Mouse (Mus musculus) bone marrow macrophage, adult 2 months (primary cell): Measurements from ENCODE around the gene Tstd3. TPM values are rescaled to one million over a fixed set of nuclear protein-coding genes. Genes with fewer than 3 reads are reported as not detected.

Experiments
- H3K27ac ChIP-seq: 2 replicates; pipeline ENCODE4 v1.5.1; 2012; ENCODE audit warnings: low read depth, low read length; ENCODE audit not compliant: insufficient read depth
- H3K4me1 ChIP-seq: 2 replicates; pipeline ENCODE4 v1.6.1; 2012; ENCODE audit warnings: low read length; ENCODE audit not compliant: control insufficient read depth, insufficient read depth
- H3K4me3 ChIP-seq: 2 replicates; pipeline ENCODE4 v1.5.1; 2012; ENCODE audit warnings: mild to moderate bottlenecking, low read length, moderate library complexity; ENCODE audit not compliant: insufficient read depth
- CTCF ChIP-seq: IDR thresholded peaks from 2 replicates; pipeline ENCODE4 v1.5.1; 2012; ENCODE audit warnings: low read depth, mild to moderate bottlenecking, low read length, moderate library complexity
- POLR2A ChIP-seq: IDR thresholded peaks from 2 replicates; pipeline ENCODE4 v1.6.1; 2012; ENCODE audit warnings: mild to moderate bottlenecking, low read depth, low read length, borderline replicate concordance
- polyA plus RNA-seq: library from polyadenylated mRNA; stranded (reverse); fragments of >200 nt; gene quantifications from 2 replicates; pipeline ENCODE4 v1.2.4, GENCODE M21; 2012; ENCODE audit not compliant: missing spikeins, insufficient read depth, insufficient read length

The Tstd3 gene
- polyA plus RNA-seq, 1 experiment = 22.4 TPM

- Histone ChIP-seq H3K4me3 (no peak overlapping the region), H3K4me1 (no peaks in the 10 kb centered on the region), H3K27ac (no peak overlapping the region)
- TF ChIP-seq POLR2A = no peak
- no peak for TF ChIP-seq CTCF
Observed at GRCm38 (mm10) chr4:21786268-21786667, 19.3 kb upstream of the Tstd3 start.

GRCm38 (mm10) chr4:21780816-21781726 is 14.1 kb upstream of the Tstd3 start:
- H3K4me1 ChIP-seq = peaks cover 11% of the 10 kb centered on the region
- H3K27ac ChIP-seq = no peak overlapping the region
- no peak overlapping the region for H3K4me3 ChIP-seq
- TF ChIP-seq CTCF (no peak), POLR2A (no peak)

DNA sequence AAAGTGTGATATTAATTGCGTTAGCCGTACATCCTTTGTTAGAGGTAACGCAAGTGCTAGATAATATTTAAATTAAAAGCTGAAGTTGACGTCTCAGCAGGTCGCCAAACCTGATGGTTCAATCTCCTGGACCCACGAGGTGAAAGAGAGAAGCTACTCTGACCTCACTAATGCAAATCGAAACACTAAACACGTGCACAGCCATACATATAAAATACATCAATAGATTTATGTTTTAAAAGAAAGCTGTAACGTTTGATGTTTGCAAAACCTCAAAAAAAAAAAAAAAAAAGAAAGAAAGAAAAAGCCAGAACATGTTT is 9.9 kb upstream of the Tstd3 start:
- H3K4me1 ChIP-seq = peaks cover 19% of the 10 kb centered on the region
- TF ChIP-seq POLR2A (no peak), CTCF (no peak)
- H3K4me3 ChIP-seq = peak overlapping the region; percentile 82
- no peak overlapping the region for H3K27ac ChIP-seq

DNA sequence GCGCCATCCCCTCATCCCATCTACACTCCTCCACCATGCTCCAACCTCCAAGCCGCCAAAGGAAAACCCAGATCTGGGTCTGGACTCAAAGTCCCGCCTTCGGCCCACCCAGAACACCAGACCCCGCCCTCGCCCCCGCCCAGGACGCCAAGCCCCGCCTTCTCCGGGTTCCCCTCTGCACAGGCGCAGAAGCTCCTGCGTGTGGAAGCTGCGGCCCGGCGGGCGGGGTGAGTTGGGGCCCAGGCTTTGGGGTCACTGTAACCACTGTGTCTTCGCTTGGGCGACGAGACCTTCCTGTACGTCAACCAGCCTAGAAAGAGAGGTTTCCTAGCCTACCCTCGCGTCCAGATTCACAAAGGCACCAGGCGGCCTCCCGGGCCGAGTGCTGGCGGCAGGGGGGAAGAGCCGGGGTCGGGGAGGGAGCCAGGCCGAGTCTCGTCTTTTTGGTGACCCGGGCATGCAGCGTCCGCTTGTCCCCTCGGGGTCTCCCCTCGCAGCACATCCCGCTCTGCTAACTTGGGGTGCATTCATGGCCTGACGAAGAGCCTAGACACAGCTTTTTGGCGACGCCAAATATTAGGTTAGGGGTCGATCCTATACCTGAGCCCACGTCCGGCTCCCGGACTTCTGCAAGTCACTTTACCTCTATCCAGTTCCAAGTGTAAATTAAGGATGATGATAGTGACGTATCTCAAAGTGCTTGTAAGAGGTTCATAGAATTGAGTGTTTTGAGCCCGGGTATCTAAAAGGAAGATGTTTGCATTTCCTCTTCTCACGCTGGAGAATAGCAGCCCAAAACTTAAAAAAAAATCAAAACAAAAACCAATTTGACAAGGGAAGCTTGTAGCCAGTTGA is 9.3 kb upstream of the Tstd3 start:
- Histone ChIP-seq H3K27ac (peak overlapping the region; percentile 27), H3K4me1 (peaks cover 19% of the 10 kb centered on the region), H3K4me3 (peak overlapping the region; percentile 82)
- TF ChIP-seq POLR2A (0 out of 2 replicates have a peak, but pooled peaks have one; percentile 32), CTCF (no peak)

DNA sequence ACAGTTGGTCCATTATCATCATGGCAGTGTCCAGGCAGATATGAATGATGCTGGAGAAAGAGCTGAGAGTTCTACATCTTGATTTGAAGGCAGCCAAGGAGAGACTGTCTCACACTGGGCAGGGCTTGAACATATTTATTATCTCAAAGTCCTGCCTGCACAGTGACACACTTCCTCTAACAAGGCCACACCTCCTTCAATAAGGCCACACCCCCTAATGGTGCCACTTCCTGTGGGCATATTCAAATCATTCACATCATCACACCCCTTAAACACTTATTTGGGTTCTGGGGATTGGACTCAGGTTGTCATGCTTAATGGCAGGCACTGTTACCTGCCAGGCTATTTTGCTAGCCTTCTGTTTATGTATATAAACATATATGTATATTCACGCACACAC is 5.3 kb upstream of the Tstd3 start:
- no peak overlapping the region for H3K27ac ChIP-seq
- peaks cover 11% of the 10 kb centered on the region for H3K4me1 ChIP-seq
- TF ChIP-seq CTCF = no peak
- no peak for TF ChIP-seq POLR2A
- H3K4me3 ChIP-seq = no peak overlapping the region

DNA sequence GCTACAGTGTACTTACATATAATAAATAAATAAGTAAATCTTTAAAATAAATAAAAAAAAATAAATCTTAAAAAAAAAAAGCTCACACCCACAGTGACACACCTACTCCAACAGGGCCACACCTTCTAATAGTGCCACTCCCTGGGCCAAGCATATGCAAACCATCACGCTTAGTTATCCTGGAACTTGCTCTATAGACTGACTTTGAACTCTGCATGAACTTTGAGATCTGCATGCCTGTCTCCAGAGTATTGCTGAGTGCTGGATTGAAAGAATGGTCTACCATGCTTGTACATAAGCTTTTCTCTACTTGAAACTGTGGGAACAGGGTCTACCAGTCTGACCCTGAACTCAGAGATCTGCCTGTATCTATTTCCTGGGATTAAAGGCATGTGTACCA is 4.1 kb upstream of the Tstd3 start:
- peaks cover 11% of the 10 kb centered on the region for H3K4me1 ChIP-seq
- no peak for TF ChIP-seq CTCF
- TF ChIP-seq POLR2A = no peak
- no peak overlapping the region for H3K27ac ChIP-seq
- H3K4me3 ChIP-seq = no peak overlapping the region

DNA sequence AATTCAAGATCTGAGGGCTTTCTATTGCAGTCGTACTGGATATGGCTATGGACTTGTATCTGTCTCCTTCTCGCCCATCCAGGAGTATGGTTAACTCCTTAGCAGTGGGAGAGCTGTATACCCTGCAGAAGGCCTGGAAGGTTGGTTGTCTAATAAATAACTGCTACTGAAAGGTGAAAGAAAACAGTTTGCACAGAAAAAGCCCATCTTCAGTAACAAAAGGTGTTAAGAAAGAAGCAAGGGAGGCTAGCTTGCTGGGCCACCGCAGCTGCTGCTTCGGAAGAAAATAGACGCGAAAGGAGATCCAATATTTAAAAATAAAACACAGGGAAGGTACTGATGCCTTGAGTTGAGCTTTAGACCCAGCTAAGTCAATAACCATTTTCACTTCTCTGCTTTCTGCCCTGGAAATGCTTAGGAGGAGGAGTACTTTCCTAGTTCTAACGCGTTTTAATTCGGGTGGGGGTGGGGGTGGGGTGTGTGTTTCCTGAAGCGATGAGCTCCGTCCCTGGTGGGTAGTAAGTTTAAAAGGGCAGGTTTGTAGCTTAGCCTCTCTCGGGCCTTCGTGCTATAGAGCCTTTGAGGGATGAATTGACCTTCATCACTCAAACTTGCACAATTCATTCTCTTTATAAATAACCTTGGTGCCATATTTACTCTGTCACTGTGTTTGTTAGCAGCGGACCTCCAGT is 695 bp downstream of the Tstd3 start:
- Histone ChIP-seq H3K27ac (no peak overlapping the region), H3K4me3 (peak overlapping the region; percentile 63), H3K4me1 (peaks cover 3% of the 10 kb centered on the region; the same call in 1 of the 2 replicates)
- no peak for TF ChIP-seq POLR2A
- no peak for TF ChIP-seq CTCF

DNA sequence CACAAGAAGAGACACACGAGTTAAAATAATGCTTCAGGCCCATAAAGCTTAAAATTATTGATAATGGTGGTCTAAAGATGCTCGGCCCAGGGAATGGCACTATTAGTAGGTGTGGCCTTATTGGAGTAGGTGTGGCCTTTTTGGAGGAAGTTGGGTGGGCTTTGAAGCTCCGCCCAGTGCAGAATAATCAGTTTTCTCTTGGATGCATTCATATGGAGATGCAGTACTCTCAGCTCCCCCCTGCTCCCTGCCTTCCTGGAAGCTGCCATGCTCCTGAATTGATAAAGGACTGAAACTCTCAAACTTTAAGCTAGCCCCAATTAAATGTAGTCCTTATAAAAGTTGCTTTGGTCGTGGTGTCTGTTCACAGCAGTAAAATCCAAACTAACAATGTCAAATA is 3.2 kb downstream of the Tstd3 start:
- no peak overlapping the region for H3K4me3 ChIP-seq
- TF ChIP-seq POLR2A = no peak
- TF ChIP-seq CTCF = no peak
- H3K27ac ChIP-seq = no peak overlapping the region
- peaks cover 3% of the 10 kb centered on the region; the same call in 1 of the 2 replicates for H3K4me1 ChIP-seq

DNA sequence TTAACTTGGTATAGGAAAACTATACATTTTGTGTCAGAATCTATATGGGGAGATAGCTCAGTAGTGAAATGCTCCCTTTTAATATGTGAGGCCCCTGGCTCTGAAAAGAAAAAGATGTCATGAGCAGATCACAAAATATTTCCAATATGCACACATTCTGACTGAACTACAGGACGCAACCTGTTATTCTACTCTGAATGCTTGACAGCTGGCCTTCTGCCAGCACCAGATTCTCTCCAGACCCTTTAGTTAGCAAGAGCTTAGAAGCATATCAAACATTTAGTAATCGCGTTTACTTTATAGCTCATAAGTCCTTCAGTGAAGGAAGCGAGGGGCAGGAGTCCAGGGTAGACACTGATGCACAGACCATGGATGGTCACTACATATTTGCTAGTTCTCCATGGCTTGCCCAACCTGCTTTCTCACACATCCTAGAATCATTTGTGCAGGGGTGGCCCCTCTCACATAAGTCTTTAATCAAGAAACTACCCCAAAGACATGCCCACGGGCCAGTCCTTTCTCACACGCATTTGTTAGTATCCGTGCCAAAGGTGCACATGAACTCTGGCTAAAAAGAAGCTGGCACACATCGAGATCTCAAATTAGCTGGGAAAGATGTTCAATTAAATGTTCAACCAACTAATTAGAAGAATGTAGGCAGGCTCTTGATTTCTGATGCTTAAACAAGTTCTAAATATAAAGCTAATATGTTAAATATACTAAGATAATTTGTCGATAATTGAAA is 5.4 kb downstream of the Tstd3 start:
- no peak for TF ChIP-seq CTCF
- no peak for TF ChIP-seq POLR2A
- Histone ChIP-seq H3K4me3 (no peak overlapping the region), H3K4me1 (peaks cover 3% of the 10 kb centered on the region; the same call in 1 of the 2 replicates), H3K27ac (no peak overlapping the region)
